Mouse (Mus musculus) spleen, embryonic (tissue): Measurements from ENCODE around the gene Crip1.

Experiments used
- CTCF ChIA-PET: fragments of 350-600 bp; sonication (Branson Sonifier 250); formaldehyde crosslinking; loops from one replicate; lab custom pipeline; 2022; lab: Charles Lee

Crip1 gene

DNA sequence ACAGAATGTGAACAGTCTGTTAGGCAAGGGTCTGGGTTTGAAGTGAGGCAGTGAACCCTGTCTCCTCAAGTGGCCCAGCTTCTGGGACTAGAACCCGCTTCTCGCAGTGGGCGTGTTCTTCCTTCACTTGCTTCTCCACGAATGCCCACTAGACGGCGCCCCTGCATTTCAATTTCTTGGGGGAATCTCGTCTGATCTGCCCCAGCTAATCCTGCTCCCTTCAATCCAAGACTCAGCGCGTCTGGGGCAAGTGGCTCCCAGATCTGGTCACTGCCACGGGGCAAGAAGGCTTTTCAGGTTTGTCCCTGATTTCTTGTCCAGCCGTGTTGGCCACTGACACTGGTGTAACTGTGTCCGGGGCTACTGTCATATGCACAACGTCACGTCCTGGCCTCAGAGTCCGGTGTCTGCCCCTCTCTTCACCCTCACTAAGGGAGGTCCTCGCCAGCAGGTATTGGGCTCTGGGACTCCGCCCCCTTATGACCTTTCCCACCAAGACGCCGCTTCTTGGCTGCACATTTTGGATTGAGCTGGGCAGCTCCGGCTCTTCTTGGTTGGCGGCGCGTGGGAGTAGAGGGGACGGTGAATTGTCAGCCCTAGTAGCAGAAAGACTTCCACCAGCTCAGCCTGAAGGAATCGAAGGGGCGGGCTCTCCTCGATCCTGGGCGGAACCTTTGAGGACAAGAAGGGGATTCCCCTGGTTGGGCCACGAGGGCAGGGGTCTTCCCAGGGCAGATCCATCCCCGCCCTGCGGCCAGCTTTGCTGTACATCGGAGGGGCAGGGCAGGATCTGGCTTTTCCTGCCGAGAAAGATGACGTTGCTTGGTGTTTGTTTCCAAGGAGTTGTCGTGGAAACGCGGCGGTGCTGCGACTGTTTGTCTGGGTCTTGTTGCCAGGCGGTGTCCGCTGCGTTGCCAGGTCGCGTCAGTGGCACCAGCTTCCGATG is at the start of gene Crip1:
Gene Crip1 (plus strand): TSS at position 205 of the 946 bp plus-strand sequence.
- CTCF ChIA-PET, result interaction anchor here (0.6 to 2.1 kb wide), 5 partner anchors 9 to 76 kb away, joined by 3 to 10 read pairs (median 3); partner anchors contain the start of gene Tedc1

GRCm38 (mm10) chr12:113097040-113097439 is 49.1 kb upstream of the Crip1 start:
- CTCF ChIA-PET, result interaction anchor here (0.6 to 1.0 kb wide), 2 partner anchors 59 to 73 kb away, joined by 3 to 10 read pairs; no protein-coding TSS in a partner anchor

- CTCF ChIA-PET, result interaction anchor here (1.0 kb wide), 1 partner anchor 58 kb away, joined by 10 read pairs; no protein-coding TSS in a partner anchor
These were observed 48.3 kb upstream of the Crip1 start, which contains the start of gene Mta1 for GRCm38 (mm10) chr12:113097749-113098281. Gene Mta1 (plus strand): TSS chr12:113098278.

DNA sequence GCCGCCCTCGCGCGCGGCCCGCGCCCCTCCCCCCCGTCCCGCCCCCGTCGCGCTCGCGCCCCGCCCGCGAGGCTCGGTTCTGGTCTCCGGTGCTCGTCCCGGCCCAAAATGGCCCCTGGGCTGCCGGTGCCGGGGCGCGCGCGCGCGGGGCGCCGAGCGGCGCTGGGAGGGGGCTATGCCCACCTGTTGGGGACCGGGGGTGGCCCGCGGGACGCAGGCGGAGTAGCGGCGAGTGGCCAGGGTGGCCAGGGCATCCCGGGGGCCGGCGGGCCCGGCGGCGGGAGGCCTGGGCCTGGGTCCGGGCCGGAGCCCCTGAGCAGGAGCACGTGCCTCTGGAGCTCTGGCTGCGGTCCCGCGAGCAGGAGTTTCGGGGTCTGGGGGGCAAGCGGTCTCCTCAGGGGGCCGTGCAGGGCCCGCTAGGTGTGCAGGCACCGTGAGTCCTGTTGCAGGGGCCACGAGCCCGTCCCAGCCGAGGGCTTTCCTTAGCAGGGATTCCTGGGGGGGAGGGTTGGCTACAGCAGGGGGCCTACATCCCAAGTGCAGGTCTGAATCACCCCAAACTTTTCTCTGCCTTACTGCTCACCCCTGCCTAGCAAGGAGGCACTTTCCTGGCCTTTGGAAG is 47.5 kb upstream of the Crip1 start:
- CTCF ChIA-PET, result no interaction called here

GRCm38 (mm10) chr12:113099470-113100237 is 46.5 kb upstream of the Crip1 start:
- CTCF ChIA-PET, result no interaction called here

DNA sequence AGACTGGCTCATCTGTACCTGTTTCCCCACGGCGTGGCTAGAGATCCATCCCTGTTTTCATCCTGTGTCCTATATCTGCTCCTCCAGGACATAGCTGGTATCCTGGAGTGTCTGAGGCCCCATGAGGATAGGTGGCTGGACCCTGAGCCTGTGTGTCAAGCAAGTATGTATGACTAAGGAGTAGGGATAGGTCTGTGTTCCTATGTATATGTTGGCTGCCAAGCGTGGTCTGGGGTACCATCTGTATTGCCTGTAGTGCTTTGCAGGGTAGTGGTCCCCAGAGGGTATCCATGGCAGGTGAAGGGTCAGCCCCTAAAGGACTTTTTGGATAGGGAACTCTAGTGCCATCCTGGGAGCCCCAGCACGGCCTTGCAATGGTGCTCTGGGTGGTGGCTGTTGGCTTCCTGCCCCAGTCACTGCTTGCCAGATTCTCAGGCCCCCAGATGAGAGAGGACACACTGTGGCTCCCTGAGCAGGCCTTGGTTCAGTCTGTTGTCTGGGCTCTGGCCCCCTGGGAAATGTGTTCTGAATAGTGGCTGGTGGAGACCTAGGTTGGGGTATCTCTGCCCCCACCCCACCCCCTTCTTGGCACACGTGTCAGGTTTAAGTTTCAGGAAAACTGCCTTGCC is 45.6 kb upstream of the Crip1 start:
- CTCF ChIA-PET, result no interaction called here

- CTCF ChIA-PET, result interaction anchor here (0.7 kb wide), 2 partner anchors 101 to 226 kb away, joined by 9 to 11 read pairs; no protein-coding TSS in a partner anchor
These were observed 44.7 kb upstream of the Crip1 start for GRCm38 (mm10) chr12:113101251-113101960.

GRCm38 (mm10) chr12:113102461-113102860 is 43.7 kb upstream of the Crip1 start:
- CTCF ChIA-PET, result no interaction called here

- CTCF ChIA-PET, result interaction anchor here (1.2 to 1.5 kb wide), 2 partner anchors 41 to 51 kb away, joined by 3 read pairs; no protein-coding TSS in a partner anchor
These were observed 42.2 kb upstream of the Crip1 start for GRCm38 (mm10) chr12:113103846-113104451.

DNA sequence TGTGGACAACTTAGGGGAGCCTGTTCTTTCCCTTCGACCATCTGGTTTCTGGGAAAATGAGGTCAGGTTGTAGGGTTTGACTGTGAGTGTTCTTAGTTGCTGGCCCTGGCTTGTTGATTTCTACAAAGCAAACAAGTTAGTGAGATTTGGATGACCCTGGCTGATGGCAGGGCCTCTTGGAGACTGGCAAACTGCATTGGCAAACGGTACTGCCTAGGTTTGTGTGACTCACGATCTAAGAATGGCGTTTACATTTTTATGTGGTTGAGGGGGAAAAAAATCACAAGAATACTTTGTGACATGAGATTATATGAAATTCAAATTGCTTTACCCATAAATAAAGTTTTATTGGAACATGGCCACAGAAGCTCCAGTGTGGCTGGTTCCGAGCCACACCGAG is 39.7 kb upstream of the Crip1 start:
- CTCF ChIA-PET, result interaction anchor here (0.7 kb wide), 1 partner anchor 714 kb away, joined by 5 read pairs; no protein-coding TSS in a partner anchor

- CTCF ChIA-PET, result interaction anchor here (0.6 kb wide), 1 partner anchor 31 kb away, joined by 3 read pairs; no protein-coding TSS in a partner anchor
These were observed 38.5 kb upstream of the Crip1 start for GRCm38 (mm10) chr12:113107431-113108124.

DNA sequence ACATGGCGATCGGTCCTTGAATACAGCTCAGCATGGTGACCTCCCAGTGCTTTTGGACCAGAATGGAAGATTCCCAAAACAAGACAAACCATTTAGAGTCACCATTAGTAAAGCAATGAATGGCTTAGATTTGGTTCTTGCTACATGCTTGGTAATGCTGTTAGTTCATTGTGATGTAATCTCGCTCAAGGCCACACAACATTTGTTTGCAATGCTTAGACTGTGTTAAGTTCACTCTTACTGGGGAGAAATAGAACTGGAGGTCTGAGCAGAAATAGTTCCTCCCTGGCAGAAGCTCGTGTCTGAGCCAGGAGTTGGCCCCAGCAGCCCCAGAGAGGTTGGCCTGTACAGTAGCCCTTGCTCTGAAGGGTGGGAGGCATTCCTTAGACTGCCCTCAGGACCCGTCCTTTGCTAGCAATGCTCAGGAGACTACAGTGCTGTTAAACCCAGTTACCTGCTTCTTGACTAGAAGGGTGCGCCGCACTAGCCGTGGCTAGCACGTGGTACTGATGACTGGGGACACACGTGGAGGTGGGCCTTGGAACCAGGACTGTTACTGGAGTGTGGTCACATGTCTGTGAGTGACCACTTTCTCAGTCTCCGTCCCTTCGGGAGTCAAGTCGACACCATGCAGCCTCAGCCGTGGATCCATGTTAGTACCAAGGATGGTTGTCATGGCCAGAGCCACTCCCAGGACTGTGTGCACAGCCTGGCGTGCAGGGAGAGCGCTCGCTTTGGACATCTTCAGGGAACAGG is 37.4 kb upstream of the Crip1 start:
- CTCF ChIA-PET, result no interaction called here

GRCm38 (mm10) chr12:113109801-113110200 is 36.3 kb upstream of the Crip1 start:
- CTCF ChIA-PET, result interaction anchor here (0.7 kb wide), 1 partner anchor 9 kb away, joined by 7 read pairs; no protein-coding TSS in a partner anchor

GRCm38 (mm10) chr12:113114141-113114540 is 32.0 kb upstream of the Crip1 start:
- CTCF ChIA-PET, result interaction anchor here (0.6 to 0.7 kb wide), 2 partner anchors 50 to 383 kb away, joined by 4 to 7 read pairs; no protein-coding TSS in a partner anchor

DNA sequence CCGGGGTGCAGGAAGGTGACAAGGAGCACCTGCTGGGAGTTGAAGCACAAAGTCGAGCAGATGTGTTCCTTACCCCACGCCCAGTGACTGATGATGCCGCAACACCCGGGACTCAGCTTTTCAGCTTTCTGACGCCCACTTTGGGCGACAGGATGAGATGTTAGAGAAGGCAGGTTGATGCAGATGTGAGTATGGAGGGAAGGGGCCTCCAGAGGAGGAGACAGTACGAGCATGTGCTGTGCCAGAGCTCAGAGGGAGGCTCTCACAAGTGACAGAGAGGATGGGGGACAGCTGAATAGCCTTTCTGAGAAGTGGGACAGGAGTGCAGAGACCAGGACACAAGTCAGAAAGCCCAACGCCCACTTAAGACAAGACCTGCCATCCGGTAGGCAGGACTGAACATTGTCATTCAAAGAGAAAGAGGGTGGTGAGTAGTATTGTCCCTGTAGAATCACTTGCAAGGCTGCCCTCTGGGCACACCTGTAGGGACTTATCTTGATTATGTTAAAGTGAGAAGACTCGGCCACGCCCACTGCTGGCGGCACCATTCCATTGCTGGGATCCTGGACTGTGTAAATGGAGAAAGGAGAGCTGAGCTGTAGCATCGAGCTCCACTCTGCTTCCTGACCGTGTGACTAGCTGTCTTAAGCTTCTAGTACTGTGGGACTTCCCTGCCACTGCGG is 31.1 kb upstream of the Crip1 start:
- CTCF ChIA-PET, result interaction anchor here (0.6 to 0.7 kb wide), 2 partner anchors 49 to 383 kb away, joined by 4 to 7 read pairs; no protein-coding TSS in a partner anchor

- CTCF ChIA-PET, result no interaction called here
These were observed 26.4 kb upstream of the Crip1 start for GRCm38 (mm10) chr12:113119516-113120410.
